In the genomic region with DNA sequence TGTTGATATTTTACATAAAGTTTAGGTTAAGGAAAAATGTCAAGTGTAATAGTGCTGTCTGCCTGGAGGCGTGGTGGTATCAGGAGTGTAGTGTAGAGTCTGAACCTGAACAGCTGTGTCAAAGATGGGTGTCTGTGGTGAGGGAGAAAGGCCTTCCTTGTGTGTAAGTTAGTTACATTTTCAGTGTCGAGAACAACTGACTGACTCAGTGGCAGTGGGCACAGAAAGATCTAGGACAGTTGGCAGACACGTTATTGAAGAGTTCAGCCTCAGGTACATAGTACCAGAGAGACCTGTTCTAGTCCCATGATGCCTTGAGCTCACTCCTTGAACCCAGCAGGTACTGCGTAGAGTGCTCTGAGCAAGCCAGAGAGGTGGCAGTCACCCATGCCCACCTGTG, we compare ENCODE assay signal across 29 mouse cellular contexts. TPM values are rescaled to one million over a fixed set of nuclear protein-coding genes. Genes with fewer than 3 reads are reported as not detected.
DNase-seq lines count a peak whose midpoint lies in the region; ATAC-seq and TF ChIP-seq lines count a peak whose summit lies in the region.
"Had no signal": no experiment of that assay in that cellular context is flagged by ENCODE, and none has a peak within 500 bp of the region (broad histone marks: within the 10 kb centered on the region; RNA-seq: fewer than 3 reads in every experiment).

No protein-coding gene starts in this region.

- peaks cover 33% of the 10 kb centered on the region for H3K4me1 ChIP-seq in spleen, adult 2 months (ENCODE audit: control insufficient read depth, insufficient read depth, insufficient read length)
- H3K4me1 ChIP-seq: hindbrain, embryonic 12.5 days had no signal

- peaks cover 55% of the 10 kb centered on the region for H3K79me2 ChIP-seq in macrophage (ENCODE audit: inconsistent target)

- H3K27me3 ChIP-seq in spleen, adult 2 months (ENCODE audit: control insufficient read depth, insufficient read depth, low read length), result no peaks in the 10 kb centered on the region
- H3K27me3 ChIP-seq: embryonic facial prominence, embryonic 12.5 days; heart, embryonic 12.5 days; hindbrain, embryonic 12.5 days; liver, embryonic 12.5 days; midbrain, embryonic 15.5 days had no signal

- peaks cover 4% of the 10 kb centered on the region; the same call in 1 of the 2 replicates for H3K36me3 ChIP-seq in spleen, adult 2 months (ENCODE audit: control insufficient read depth, insufficient read depth, low read length)
- H3K36me3 ChIP-seq in macrophage (ENCODE audit: inconsistent target), result no peaks in the 10 kb centered on the region
- H3K36me3 ChIP-seq: embryonic facial prominence, embryonic 12.5 days; heart, embryonic 12.5 days; hindbrain, embryonic 12.5 days; midbrain, embryonic 10.5 days; midbrain, embryonic 15.5 days had no signal

- intact Hi-C loops in heart, postnatal 25 days (cut with DNase I), result no loop called here

- peak; percentile 66 for DNase-seq in heart, adult 11 months
- no peak for DNase-seq in heart, postnatal 25 days (ENCODE audit: low spot score)
- DNase-seq in spleen, adult 2 months (ENCODE audit: low read depth in 1 of 2, low spot score in 2 of 2), result no peak
- DNase-seq in spleen, adult 18-20 months, result no peak
- DNase-seq in gastrocnemius, postnatal 10 days, result no peak
- DNase-seq in cerebellum, adult 18-20 months, result no peak
- DNase-seq: adrenal gland, postnatal 36 days; cerebellum, adult 9-10 months; embryo, embryonic 11 days; gastrocnemius, postnatal 25 days; kidney, adult 8-10 months; kidney, postnatal 4 days; layer of hippocampus, postnatal 36 days; left cerebral cortex, postnatal 4 days; liver, postnatal 0 days; right cerebral cortex, postnatal 25 days; thymus, postnatal 36 days had no signal

- WGBS in spleen, adult 2 months, result 58% methylated on average over 4 of the region's 4 CpGs
- whole genome bisulfite sequencing in macrophage (ENCODE audit: missing documents), result 77% methylated on average over 4 of the region's 4 CpGs

- peak overlapping the region; percentile 76 for H3K27ac ChIP-seq in spleen, adult 2 months (ENCODE audit: insufficient read depth, low read length)
- peak overlapping the region; percentile 80 for H3K27ac ChIP-seq in macrophage
- H3K27ac ChIP-seq: embryonic facial prominence, embryonic 12.5 days; hindbrain, embryonic 12.5 days; kidney, postnatal 0 days; liver, embryonic 12.5 days; midbrain, embryonic 10.5 days; midbrain, embryonic 15.5 days had no signal

- 0 out of 2 replicates have a peak overlapping the region, but pooled peaks have one; percentile 3 for H3K4me3 ChIP-seq in spleen, adult 2 months (ENCODE audit: extremely low read depth, insufficient read depth, insufficient read length)
- H3K4me3 ChIP-seq in macrophage (ENCODE audit: inconsistent target), result peak overlapping the region; percentile 48; the same call in 1 of the 2 replicates
- H3K4me3 ChIP-seq: embryonic facial prominence, embryonic 12.5 days; heart, embryonic 12.5 days; hindbrain, embryonic 12.5 days; liver, embryonic 12.5 days; midbrain, embryonic 10.5 days; midbrain, embryonic 15.5 days had no signal

- ATAC-seq in CD4-positive, CD25-positive, alpha-beta regulatory T cell, adult 4 months, result peak; percentile 6
- ATAC-seq: forebrain, embryonic 14.5 days; liver, embryonic 12.5 days; liver, postnatal 0 days; midbrain, embryonic 15.5 days had no signal

- no peak for TF ChIP-seq CTCF in spleen, adult 2 months (IDR thresholded peaks at IDR 0.05; ENCODE audit: extremely low read depth, insufficient read depth, insufficient read length, insufficient replicate concordance)

- no peak for TF ChIP-seq POLR2A in spleen, adult 2 months (IDR thresholded peaks at IDR 0.05; ENCODE audit: low read depth, low read length)

RNA-seq across cellular contexts. Expression of gene Gpr183, which starts 0.5 kb away (rescaled TPM):
- total RNA-seq in heart, postnatal 25 days (2021), result 1 to 10 TPM; 1.4 to 1.6 TPM
- polyA plus RNA-seq in spleen, adult 2 months (2012; rRNA removed), result 19.3 and 21.5 TPM in 2 replicates
- 100 to 1,000 TPM; 102 to 104 TPM for polyA plus RNA-seq in CD4-positive, CD25-positive, alpha-beta regulatory T cell, adult 4 months (2017; shearing (Covaris generic))
- total RNA-seq in macrophage (2018; cell fraction: chromatin; rRNA removed), result 1 to 10 TPM in 13 of 26 experiments, under 1 TPM in 10, not detected in 3; 0.39 to 6.8 (median 1.9) TPM
- 10 to 100 TPM in 1 of 26 experiments, 1 to 10 TPM in 19, under 1 TPM in 6; 0.40 to 10.8 (median 3.0) TPM for total RNA-seq in macrophage (2018; cell fraction: cytosol; rRNA removed)
- 10 to 100 TPM in 1 of 26 experiments, 1 to 10 TPM in 19, under 1 TPM in 6; 0.17 to 27.4 (median 2.0) TPM for total RNA-seq in macrophage (2018; cell fraction: nucleus; rRNA removed)
- 2.6 to 26.1 TPM (median 8.0 TPM) in 3 replicates for polyA plus RNA-seq in macrophage (2018)
- 1 to 10 TPM in 1 of 2 experiments, under 1 TPM in 1; 0.68 to 1.4 TPM for total RNA-seq in gastrocnemius, postnatal 10 days (2021)

RNA-seq across cellular contexts. Expression of gene Gpr18, which starts 49.9 kb away (rescaled TPM):
- under 1 TPM; 0.28 to 0.29 TPM for total RNA-seq in heart, postnatal 25 days (2021)
- polyA plus RNA-seq in spleen, adult 2 months (2012; rRNA removed), result 91.9 and 111 TPM in 2 replicates
- 10 to 100 TPM; 92.7 to 95.9 TPM for polyA plus RNA-seq in CD4-positive, CD25-positive, alpha-beta regulatory T cell, adult 4 months (2017; shearing (Covaris generic))
- 1 to 10 TPM in 6 of 26 experiments, under 1 TPM in 8, not detected in 12; 0.33 to 5.1 (median 0.94) TPM for total RNA-seq in macrophage (2018; cell fraction: chromatin; rRNA removed)
- 10 to 100 TPM in 1 of 26 experiments, 1 to 10 TPM in 14, under 1 TPM in 11; 0.12 to 14.1 (median 2.8) TPM for total RNA-seq in macrophage (2018; cell fraction: cytosol; rRNA removed)
- 10 to 100 TPM in 1 of 26 experiments, 1 to 10 TPM in 14, under 1 TPM in 1, not detected in 10; 0.44 to 13.9 (median 3.5) TPM for total RNA-seq in macrophage (2018; cell fraction: nucleus; rRNA removed)
- 0.20 to 0.28 TPM (median 0.22 TPM) in 3 replicates for polyA plus RNA-seq in macrophage (2018)
- not detected for total RNA-seq in gastrocnemius, postnatal 10 days (2021)
- total RNA-seq: gastrocnemius, postnatal 25 days; layer of hippocampus, adult 8-10 months; layer of hippocampus, postnatal 36 days; left cerebral cortex, postnatal 4 days had no signal
- polyA plus RNA-seq: forebrain, embryonic 14.5 days; hindbrain, embryonic 12.5 days; limb, embryonic 14.5 days; liver, embryonic 12.5 days had no signal

Comparison
In these comparisons a context has a peak if more than half of its experiments do, and no peak if none do; other contexts are left out.
1. RNA of gene Gpr18, which starts 49.9 kb away (polyA plus RNA-seq): 92.7 to 95.9 TPM in CD4-positive, CD25-positive, alpha-beta regulatory T cell, adult 4 months and 91.9 to 111 TPM in spleen, adult 2 months; 0.20 to 0.28 TPM in macrophage; every median in the first group is over 10 times any median in the second.